Mouse (Mus musculus) urinary bladder, postnatal 4 days (tissue): ENCODE results near the gene Plac1.
"Not testable (repeated sequence)": the region's sequence is repeated elsewhere in the genome, so short reads cannot be mapped to it uniquely, and the experiment has no call there.

ENCODE experiments used
- DNase-seq, 2 experiments: peaks; one replicate each; pipeline ENCODE4 v3.0.0; 2021 to 2022; ENCODE audit warnings: low spot score in 2 of 2

The Plac1 gene

GRCm38 (mm10) chrX:53046033-53046432, 193.9 kb downstream of the Plac1 start:
- DNase-seq, result no peak

- no peak for DNase-seq
These were observed 194.6 kb downstream of the Plac1 start for GRCm38 (mm10) chrX:53045187-53045903.

- no peak for DNase-seq
These were observed 198.9 kb downstream of the Plac1 start for GRCm38 (mm10) chrX:53041006-53041405.

- DNase-seq, result no peak
These were observed 199.8 kb downstream of the Plac1 start for GRCm38 (mm10) chrX:53040138-53040537.

- DNase-seq, result no peak
These were observed 200.3 kb downstream of the Plac1 start for GRCm38 (mm10) chrX:53039651-53040050.

GRCm38 (mm10) chrX:53038194-53038593, 201.7 kb downstream of the Plac1 start:
- no peak for DNase-seq

- DNase-seq, result no peak
These were observed 210.4 kb downstream of the Plac1 start for GRCm38 (mm10) chrX:53029559-53029958.

- no peak for DNase-seq
These were observed 214.3 kb downstream of the Plac1 start for GRCm38 (mm10) chrX:53025471-53026223.

- not testable (repeated sequence) for DNase-seq
These were observed 215.6 kb downstream of the Plac1 start for GRCm38 (mm10) chrX:53024268-53024667.

GRCm38 (mm10) chrX:53023021-53023420, 216.9 kb downstream of the Plac1 start:
- DNase-seq, result no peak
